Mouse (Mus musculus): Measurements from ENCODE around the gene Gm49405. TPM values are rescaled to one million over a fixed set of nuclear protein-coding genes. Genes with fewer than 3 reads are reported as not detected.

The Gm49405 gene
- total RNA-seq, 2 experiments from 2014 or later: 1.7 TPM

- DNase-seq (ENCODE audit: low spot score in 2 of 2): peak; percentile 37 to 60
Observed at GRCm38 (mm10) chr19:3986334-3986733, 14.1 kb upstream of the Gm49405 start, which contains the start of gene Acy3. TSS of gene Acy3 (plus strand) at chr19:3986570.

- no peak for DNase-seq (ENCODE audit: low spot score in 2 of 2)
Observed at GRCm38 (mm10) chr19:3988066-3988465, 12.4 kb upstream of the Gm49405 start.

- no peak for DNase-seq (ENCODE audit: low spot score in 2 of 2)
Observed at GRCm38 (mm10) chr19:3988750-3989149, 11.7 kb upstream of the Gm49405 start.

- no peak for DNase-seq (ENCODE audit: low spot score in 2 of 2)
Observed at GRCm38 (mm10) chr19:3990804-3991203, 9.6 kb upstream of the Gm49405 start.

- no peak for DNase-seq (ENCODE audit: low spot score in 2 of 2)
Observed at GRCm38 (mm10) chr19:3991562-3991961, 8.9 kb upstream of the Gm49405 start.

- DNase-seq (ENCODE audit: low spot score in 2 of 2): no peak
Observed at GRCm38 (mm10) chr19:3991966-3992365, 8.5 kb upstream of the Gm49405 start.

GRCm38 (mm10) chr19:3992416-3992815 lies 8.0 kb upstream of the Gm49405 start, which contains the start of gene Tbx10:
TSS of gene Tbx10 (plus strand) at chr19:3992752.
- DNase-seq (ENCODE audit: low spot score in 2 of 2): no peak

GRCm38 (mm10) chr19:3994932-3995331 lies 5.5 kb upstream of the Gm49405 start:
- no peak for DNase-seq (ENCODE audit: low spot score in 2 of 2)

- no peak for DNase-seq (ENCODE audit: low spot score in 2 of 2)
Observed at GRCm38 (mm10) chr19:3995505-3995904, 4.9 kb upstream of the Gm49405 start.

GRCm38 (mm10) chr19:3996106-3996505 lies 4.3 kb upstream of the Gm49405 start:
- DNase-seq (ENCODE audit: low spot score in 2 of 2): no peak

- no peak for DNase-seq (ENCODE audit: low spot score in 2 of 2)
Observed at GRCm38 (mm10) chr19:3996747-3997146, 3.7 kb upstream of the Gm49405 start.

- DNase-seq (ENCODE audit: low spot score in 2 of 2): no peak
Observed at GRCm38 (mm10) chr19:3997231-3997630, 3.2 kb upstream of the Gm49405 start.

GRCm38 (mm10) chr19:3998335-3998734 lies 2.1 kb upstream of the Gm49405 start:
- no peak for DNase-seq (ENCODE audit: low spot score in 2 of 2)

GRCm38 (mm10) chr19:3999121-3999730 lies 1.2 kb upstream of the Gm49405 start:
- no peak for DNase-seq (ENCODE audit: low spot score in 2 of 2)

GRCm38 (mm10) chr19:4000949-4001525 lies 611 bp downstream of the Gm49405 start:
- no peak for DNase-seq (ENCODE audit: low spot score in 2 of 2)

- DNase-seq (ENCODE audit: low spot score in 2 of 2): no peak
Observed at GRCm38 (mm10) chr19:4001752-4002151, 1.3 kb downstream of the Gm49405 start.

- DNase-seq (ENCODE audit: low spot score in 2 of 2): no peak
Observed at GRCm38 (mm10) chr19:4003112-4003511, 2.7 kb downstream of the Gm49405 start, which contains the start of gene Doc2g. TSS of gene Doc2g (plus strand) at chr19:4003313.

GRCm38 (mm10) chr19:4003641-4004040 lies 3.2 kb downstream of the Gm49405 start:
- DNase-seq (ENCODE audit: low spot score in 2 of 2): no peak

GRCm38 (mm10) chr19:4004331-4004730 lies 3.9 kb downstream of the Gm49405 start:
- DNase-seq (ENCODE audit: low spot score in 2 of 2): no peak

GRCm38 (mm10) chr19:4005091-4005490 lies 4.7 kb downstream of the Gm49405 start:
- DNase-seq (ENCODE audit: low spot score in 2 of 2): no peak

- no peak for DNase-seq (ENCODE audit: low spot score in 2 of 2)
Observed at GRCm38 (mm10) chr19:4005971-4006370, 5.5 kb downstream of the Gm49405 start.

GRCm38 (mm10) chr19:4011086-4011485 lies 10.7 kb downstream of the Gm49405 start:
- no peak for DNase-seq (ENCODE audit: low spot score in 2 of 2)

GRCm38 (mm10) chr19:4012432-4013022 lies 12.1 kb downstream of the Gm49405 start, which contains the start of gene Ndufv1:
TSS of gene Ndufv1 (minus strand) at chr19:4012806.
- peak; percentile 94 to 95 for DNase-seq (ENCODE audit: low spot score in 2 of 2)
